Mouse (Mus musculus): ENCODE data around the gene Etnk1. TPM values are rescaled to one million over a fixed set of nuclear protein-coding genes. Genes with fewer than 3 reads are reported as not detected.

The Etnk1 gene
- total and polyA plus RNA-seq, 3 experiments, result 29.9 to 37.0 (median 33.6) TPM

- peaks cover 61% of the 10 kb centered on the region for H3K79me2 ChIP-seq (ENCODE audit: control insufficient read depth, insufficient read depth, low read length, poor library complexity)
- H3K4me3 ChIP-seq (ENCODE audit: control insufficient read depth in 1 of 2, insufficient read depth in 1 of 2, low read depth in 2 of 2, low read length in 2 of 2), result no peak overlapping the region
- H3K36me3 ChIP-seq (ENCODE audit: control insufficient read depth in 1 of 2, insufficient read depth in 2 of 2, low read length in 2 of 2), result peaks cover 14 to 24% of the 10 kb centered on the region in 2 experiments
- H3K9me3 ChIP-seq (replicated peaks; ENCODE audit: insufficient read depth, low read length), result no peaks in the 10 kb centered on the region
- no peak overlapping the region for H3K9ac ChIP-seq (ENCODE audit: control insufficient read depth, low read depth, low read length, poor library complexity, severe bottlenecking)
- peaks cover 2 to 9% of the 10 kb centered on the region in 2 experiments; a peak in 3 of 4 replicates for H3K4me1 ChIP-seq (ENCODE audit: control insufficient read depth in 1 of 2, insufficient read depth in 2 of 2, low read length in 2 of 2)
- H3K27me3 ChIP-seq (ENCODE audit: control insufficient read depth in 1 of 2, insufficient read depth in 2 of 2, low read length in 2 of 2), result no peaks in the 10 kb centered on the region
- TF ChIP-seq ZKSCAN1 (IDR thresholded peaks at IDR 0.05; ENCODE audit: low read depth, low read length) (peak; percentile 52; the same call in 1 of the 2 replicates), POLR2A (IDR thresholded peaks at IDR 0.05; ENCODE audit: control insufficient read depth in 1 of 2, insufficient read depth in 1 of 2, low read depth in 1 of 2, low read length in 2 of 2, poor library complexity in 1 of 2) (0 out of 4 replicates have a peak, but pooled peaks of 1 of the 2 experiments have one; percentile 9), ZNF384 (IDR thresholded peaks at IDR 0.05; ENCODE audit: low read depth, low read length) (no peak)
- no peak for DNase-seq (ENCODE audit: low read depth, low spot score)
- no peak overlapping the region for H3K27ac ChIP-seq (ENCODE audit: control insufficient read depth, low read depth, low read length)
Measured at GRCm38 (mm10) chr6:143174226-143174625, 7.2 kb downstream of the Etnk1 start.

- Histone ChIP-seq H3K4me3 (ENCODE audit: control insufficient read depth in 1 of 2, insufficient read depth in 1 of 2, low read depth in 2 of 2, low read length in 2 of 2) (no peak overlapping the region), H3K4me1 (ENCODE audit: control insufficient read depth in 1 of 2, insufficient read depth in 2 of 2, low read length in 2 of 2) (peaks cover 0 to 1% of the 10 kb centered on the region in 2 experiments; a peak in 2 of 4 replicates), H3K27ac (ENCODE audit: control insufficient read depth, low read depth, low read length) (no peak overlapping the region), H3K79me2 (ENCODE audit: control insufficient read depth, insufficient read depth, low read length, poor library complexity) (peaks cover 54% of the 10 kb centered on the region), H3K9me3 (replicated peaks; ENCODE audit: insufficient read depth, low read length) (no peaks in the 10 kb centered on the region), H3K9ac (ENCODE audit: control insufficient read depth, low read depth, low read length, poor library complexity, severe bottlenecking) (no peak overlapping the region), H3K36me3 (ENCODE audit: control insufficient read depth in 1 of 2, insufficient read depth in 2 of 2, low read length in 2 of 2) (peaks cover 6 to 22% of the 10 kb centered on the region in 2 experiments), H3K27me3 (ENCODE audit: control insufficient read depth in 1 of 2, insufficient read depth in 2 of 2, low read length in 2 of 2) (no peaks in the 10 kb centered on the region)
- DNase-seq (ENCODE audit: low read depth, low spot score), result peak; percentile 68
- TF ChIP-seq POLR2A (IDR thresholded peaks at IDR 0.05; ENCODE audit: control insufficient read depth in 1 of 2, insufficient read depth in 1 of 2, low read depth in 1 of 2, low read length in 2 of 2, poor library complexity in 1 of 2) (0 out of 4 replicates have a peak, but pooled peaks of 1 of the 2 experiments have one; percentile 17), SMC3 (IDR thresholded peaks at IDR 0.05; ENCODE audit: low read depth, low read length) (peak; percentile 74), MAZ (IDR thresholded peaks at IDR 0.05; ENCODE audit: low read depth, low read length) (0 out of 2 replicates have a peak, but pooled peaks have one; percentile 20), BHLHE40 (IDR thresholded peaks at IDR 0.05; ENCODE audit: borderline replicate concordance, low read depth, low read length) (no peak), GATA1 (IDR thresholded peaks at IDR 0.05; ENCODE audit: low read depth, low read length) (no peak), POLR2AphosphoS5 (IDR thresholded peaks at IDR 0.05; ENCODE audit: borderline replicate concordance, low read depth, low read length) (no peak), ZC3H11A (IDR thresholded peaks at IDR 0.05; ENCODE audit: low read depth, low read length) (peak; percentile 64), CTCF (IDR thresholded peaks at IDR 0.05 in 2 of 3, conservative IDR thresholded peaks at IDR 0.05 in 1 of 3; ENCODE audit: control insufficient read depth in 1 of 3, insufficient read depth in 1 of 3, low read depth in 2 of 3, low read length in 3 of 3, poor library complexity in 1 of 3, severe bottlenecking in 1 of 3) (peak; percentile 15 to 82 (median 75); a peak in 5 of 6 replicates), POLR2AphosphoS2 (IDR thresholded peaks at IDR 0.05; ENCODE audit: low read length) (0 out of 2 replicates have a peak, but pooled peaks have one; percentile 10), MYC (IDR thresholded peaks at IDR 0.05; ENCODE audit: low read depth, low read length) (no peak), RAD21 (IDR thresholded peaks at IDR 0.05; ENCODE audit: low read depth, low read length) (peak; percentile 83)
Measured at GRCm38 (mm10) chr6:143174906-143175656, 8.1 kb downstream of the Etnk1 start.

Data from MEL (cell line).